Mouse (Mus musculus): ENCODE data around the gene Tmem98. TPM values are rescaled to one million over a fixed set of nuclear protein-coding genes. Genes with fewer than 3 reads are reported as not detected.

The Tmem98 gene
- polyA plus RNA-seq, 1 experiment, result 0.92 TPM

GRCm38 (mm10) chr11:80794290-80794689 is 15.7 kb upstream of the Tmem98 start:
- no peak for TF ChIP-seq CTCF (IDR thresholded peaks at IDR 0.05; ENCODE audit: control insufficient read depth, insufficient read depth, low read length)
- no peak for TF ChIP-seq POLR2A (IDR thresholded peaks at IDR 0.05; ENCODE audit: borderline replicate concordance, control insufficient read depth, low read depth, low read length)
- Histone ChIP-seq H3K4me3 (replicated peaks; ENCODE audit: control insufficient read depth, low read depth, low read length) (no peak overlapping the region), H3K4me1 (ENCODE audit: control insufficient read depth, insufficient read depth, low read length) (no peaks in the 10 kb centered on the region; the same call in 1 of the 2 replicates), H3K27ac (ENCODE audit: control insufficient read depth, insufficient read depth, low read depth, low read length, poor library complexity) (no peak overlapping the region)
- 67% methylated on average over 4 of the region's 4 CpGs for WGBS

GRCm38 (mm10) chr11:80795431-80795830 is 14.5 kb upstream of the Tmem98 start:
- H3K27ac ChIP-seq (ENCODE audit: control insufficient read depth, insufficient read depth, low read depth, low read length, poor library complexity), result no peak overlapping the region
- TF ChIP-seq CTCF (IDR thresholded peaks at IDR 0.05; ENCODE audit: control insufficient read depth, insufficient read depth, low read length) (no peak), POLR2A (IDR thresholded peaks at IDR 0.05; ENCODE audit: borderline replicate concordance, control insufficient read depth, low read depth, low read length) (no peak)
- no peak overlapping the region for H3K4me3 ChIP-seq (replicated peaks; ENCODE audit: control insufficient read depth, low read depth, low read length)
- WGBS, result 36% methylated on average over 8 of the region's 8 CpGs
- H3K4me1 ChIP-seq (ENCODE audit: control insufficient read depth, insufficient read depth, low read length), result no peaks in the 10 kb centered on the region; the same call in 1 of the 2 replicates

- TF ChIP-seq CTCF (IDR thresholded peaks at IDR 0.05; ENCODE audit: control insufficient read depth, insufficient read depth, low read length) (peak; percentile 80), POLR2A (IDR thresholded peaks at IDR 0.05; ENCODE audit: borderline replicate concordance, control insufficient read depth, low read depth, low read length) (no peak)
- H3K27ac ChIP-seq (ENCODE audit: control insufficient read depth, insufficient read depth, low read depth, low read length, poor library complexity), result no peak overlapping the region
- H3K4me3 ChIP-seq (replicated peaks; ENCODE audit: control insufficient read depth, low read depth, low read length), result no peak overlapping the region
- H3K4me1 ChIP-seq (ENCODE audit: control insufficient read depth, insufficient read depth, low read length), result no peaks in the 10 kb centered on the region
- 56% methylated on average over 3 of the region's 3 CpGs for WGBS
These were observed 10.0 kb upstream of the Tmem98 start for GRCm38 (mm10) chr11:80799979-80800378.

- WGBS, result 52% methylated on average over 3 of the region's 3 CpGs
- TF ChIP-seq POLR2A (IDR thresholded peaks at IDR 0.05; ENCODE audit: borderline replicate concordance, control insufficient read depth, low read depth, low read length), result no peak
- H3K4me3 ChIP-seq (replicated peaks; ENCODE audit: control insufficient read depth, low read depth, low read length), result no peak overlapping the region
- no peak overlapping the region for H3K27ac ChIP-seq (ENCODE audit: control insufficient read depth, insufficient read depth, low read depth, low read length, poor library complexity)
- no peaks in the 10 kb centered on the region for H3K4me1 ChIP-seq (ENCODE audit: control insufficient read depth, insufficient read depth, low read length)
These were observed 7.3 kb upstream of the Tmem98 start for GRCm38 (mm10) chr11:80802706-80803105.

GRCm38 (mm10) chr11:80808551-80809070 is 1.4 kb upstream of the Tmem98 start:
- H3K4me1 ChIP-seq (ENCODE audit: control insufficient read depth, insufficient read depth, low read length), result no peaks in the 10 kb centered on the region
- no peak for TF ChIP-seq CTCF (IDR thresholded peaks at IDR 0.05; ENCODE audit: control insufficient read depth, insufficient read depth, low read length)
- TF ChIP-seq POLR2A (IDR thresholded peaks at IDR 0.05; ENCODE audit: borderline replicate concordance, control insufficient read depth, low read depth, low read length), result no peak
- 74% methylated on average over 6 of the region's 6 CpGs for WGBS
- no peak overlapping the region for H3K27ac ChIP-seq (ENCODE audit: control insufficient read depth, insufficient read depth, low read depth, low read length, poor library complexity)
- no peak overlapping the region for H3K4me3 ChIP-seq (replicated peaks; ENCODE audit: control insufficient read depth, low read depth, low read length)

- WGBS, result 81% methylated on average over 6 of the region's 6 CpGs
- Histone ChIP-seq H3K4me3 (replicated peaks; ENCODE audit: control insufficient read depth, low read depth, low read length) (no peak overlapping the region), H3K27ac (ENCODE audit: control insufficient read depth, insufficient read depth, low read depth, low read length, poor library complexity) (no peak overlapping the region), H3K4me1 (ENCODE audit: control insufficient read depth, insufficient read depth, low read length) (no peaks in the 10 kb centered on the region)
- TF ChIP-seq CTCF (IDR thresholded peaks at IDR 0.05; ENCODE audit: control insufficient read depth, insufficient read depth, low read length), result no peak
- TF ChIP-seq POLR2A (IDR thresholded peaks at IDR 0.05; ENCODE audit: borderline replicate concordance, control insufficient read depth, low read depth, low read length), result no peak
These were observed 346 bp upstream of the Tmem98 start for GRCm38 (mm10) chr11:80809666-80809992.

- Histone ChIP-seq H3K4me1 (ENCODE audit: control insufficient read depth, insufficient read depth, low read length) (no peaks in the 10 kb centered on the region), H3K4me3 (replicated peaks; ENCODE audit: control insufficient read depth, low read depth, low read length) (no peak overlapping the region), H3K27ac (ENCODE audit: control insufficient read depth, insufficient read depth, low read depth, low read length, poor library complexity) (no peak overlapping the region)
- 30% methylated on average over 5 of the region's 5 CpGs for WGBS
- TF ChIP-seq POLR2A (IDR thresholded peaks at IDR 0.05; ENCODE audit: borderline replicate concordance, control insufficient read depth, low read depth, low read length), result no peak
- TF ChIP-seq CTCF (IDR thresholded peaks at IDR 0.05; ENCODE audit: control insufficient read depth, insufficient read depth, low read length), result no peak
These were observed 1.2 kb downstream of the Tmem98 start for GRCm38 (mm10) chr11:80811156-80811555.

GRCm38 (mm10) chr11:80815354-80815753 is 5.4 kb downstream of the Tmem98 start:
- no peak for TF ChIP-seq POLR2A (IDR thresholded peaks at IDR 0.05; ENCODE audit: borderline replicate concordance, control insufficient read depth, low read depth, low read length)
- TF ChIP-seq CTCF (IDR thresholded peaks at IDR 0.05; ENCODE audit: control insufficient read depth, insufficient read depth, low read length), result no peak
- no peak overlapping the region for H3K27ac ChIP-seq (ENCODE audit: control insufficient read depth, insufficient read depth, low read depth, low read length, poor library complexity)
- 80% methylated on average over 7 of the region's 7 CpGs for WGBS
- no peak overlapping the region for H3K4me3 ChIP-seq (replicated peaks; ENCODE audit: control insufficient read depth, low read depth, low read length)
- H3K4me1 ChIP-seq (ENCODE audit: control insufficient read depth, insufficient read depth, low read length), result no peaks in the 10 kb centered on the region

- WGBS, result 69% methylated on average over 11 of the region's 11 CpGs
- no peak for TF ChIP-seq POLR2A (IDR thresholded peaks at IDR 0.05; ENCODE audit: borderline replicate concordance, control insufficient read depth, low read depth, low read length)
- peak; percentile 38; the same call in 1 of the 2 replicates for TF ChIP-seq CTCF (IDR thresholded peaks at IDR 0.05; ENCODE audit: control insufficient read depth, insufficient read depth, low read length)
- H3K4me3 ChIP-seq (replicated peaks; ENCODE audit: control insufficient read depth, low read depth, low read length), result no peak overlapping the region
- H3K27ac ChIP-seq (ENCODE audit: control insufficient read depth, insufficient read depth, low read depth, low read length, poor library complexity), result no peak overlapping the region; the same call in 1 of the 2 replicates
- H3K4me1 ChIP-seq (ENCODE audit: control insufficient read depth, insufficient read depth, low read length), result no peaks in the 10 kb centered on the region
These were observed 8.2 kb downstream of the Tmem98 start for GRCm38 (mm10) chr11:80818060-80818697.

Data from bone marrow, adult 2 months (tissue).